Mouse (Mus musculus) brain, embryonic 14.5 days (tissue): ENCODE measurements at regions not wholly inside any gene's neighbourhood (a gene's known extent, or its start where the extent isn't known, plus 50 kb on each side); places are given as distances from the start of the nearest gene placed in this dataset.

ENCODE experiments used
- CTCF ChIP-seq: fragments of 200-500 bp; IDR thresholded peaks from 2 replicates; pipeline ENCODE4 v1.5.1; 2012; ENCODE audit warnings: inconsistent platforms, mild to moderate bottlenecking, moderate library complexity, borderline replicate concordance; ENCODE audit not compliant: insufficient read depth, insufficient read length; ENCODE audit errors: extremely low read depth
- POLR2A ChIP-seq: fragments of 200-500 bp; IDR thresholded peaks from 2 replicates; pipeline ENCODE4 v1.6.1; 2012; ENCODE audit warnings: mild to moderate bottlenecking, inconsistent platforms, borderline replicate concordance; ENCODE audit not compliant: poor library complexity, insufficient read depth, insufficient read length, severe bottlenecking; ENCODE audit errors: extremely low read depth

GRCm38 (mm10) chr10:111813736-111814135 is 158.7 kb upstream of the Krr1 start:
- no peak for TF ChIP-seq POLR2A
- TF ChIP-seq CTCF, result no peak
